ENCODE assay signal across 10 mouse cellular contexts in the genomic region with DNA sequence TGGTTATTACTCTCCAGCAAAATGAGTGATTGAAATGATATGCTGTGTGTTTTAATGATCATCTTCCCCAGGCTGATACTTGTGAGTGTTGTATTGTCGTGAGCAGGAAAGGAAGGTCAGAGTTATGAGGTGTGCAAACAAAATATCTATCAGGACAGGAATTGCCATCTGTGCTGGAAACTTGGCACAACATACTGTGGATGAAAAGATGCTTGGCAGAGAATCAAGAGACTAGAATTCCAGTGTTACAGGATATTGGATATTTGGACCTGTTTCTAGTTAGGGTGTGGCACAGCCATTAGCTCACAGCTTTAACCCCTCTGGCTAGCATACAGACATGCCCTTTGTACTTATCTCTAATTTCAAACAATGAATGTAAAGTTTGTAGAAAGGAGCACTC.
"Had no signal": no experiment of that assay in that cellular context is flagged by ENCODE, and none has a peak within 500 bp of the region (broad histone marks: within the 10 kb centered on the region; RNA-seq: fewer than 3 reads in every experiment).

No protein-coding gene starts in this region.

- H3K36me3 ChIP-seq: kidney, embryonic 15.5 days; limb, embryonic 15.5 days; liver, embryonic 13.5 days; midbrain, embryonic 13.5 days had no signal

- H3K27me3 ChIP-seq: kidney, embryonic 15.5 days; limb, embryonic 15.5 days; liver, embryonic 13.5 days; midbrain, embryonic 13.5 days had no signal

- DNase-seq: kidney, postnatal 14 days; left cerebral cortex, postnatal 4 days; liver, embryonic 13.5 days; liver, postnatal 0 days; lung, postnatal 36 days; right cerebral cortex, postnatal 14 days; thymus, postnatal 4 days had no signal

- H3K4me3 ChIP-seq: kidney, embryonic 15.5 days; limb, embryonic 15.5 days; liver, embryonic 13.5 days; midbrain, embryonic 13.5 days had no signal

- H3K4me1 ChIP-seq: kidney, embryonic 15.5 days; limb, embryonic 15.5 days; liver, embryonic 13.5 days; midbrain, embryonic 13.5 days had no signal

- H3K27ac ChIP-seq: kidney, embryonic 15.5 days; limb, embryonic 15.5 days; liver, embryonic 13.5 days; midbrain, embryonic 13.5 days had no signal
